ENCODE assay signal across 8 mouse cellular contexts in genomic region chr10:57794018-57794417, GRCm38 (mm10). TPM values are rescaled to one million over a fixed set of nuclear protein-coding genes. Genes with fewer than 3 reads are reported as not detected.
A peak's percentile ranks its signal among the peaks of the same experiment; 100 is the strongest.
DNase-seq lines count a peak whose midpoint lies in the region; ATAC-seq and TF ChIP-seq lines count a peak whose summit lies in the region.

Smpdl3a (plus strand) TSS chr10:57794335.

- H3K9ac ChIP-seq in midbrain, embryonic 13.5 days (replicated peaks): peak within 1 kb of the TSS; percentile 78

- DNase-seq in lung, adult 2 months: no peak
- no peak for DNase-seq in lung, postnatal 36 days
- no peak for DNase-seq in heart, adult 8-10 months (ENCODE audit: low spot score)
- DNase-seq in layer of hippocampus, postnatal 14 days (ENCODE audit: low spot score in 2 of 2): no peak
- DNase-seq in urinary bladder, postnatal 14 days (ENCODE audit: low spot score): no peak
- DNase-seq in natural killer cell, adult 2 months (ENCODE audit: low spot score in 2 of 2): no peak

- TF ChIP-seq POLR2A in lung, adult 2 months (IDR thresholded peaks at IDR 0.05; ENCODE audit: borderline replicate concordance, extremely low read depth, low read depth, low read length): no peak

- H3K27me3 ChIP-seq in midbrain, embryonic 13.5 days: 0 out of 2 replicates have a peak, but pooled peaks cover 2% of the 10 kb centered on the region

- peak within 1 kb of the TSS; percentile 51 for H3K27ac ChIP-seq in midbrain, embryonic 13.5 days

- H3K36me3 ChIP-seq in midbrain, embryonic 13.5 days: peaks cover 11% of the 10 kb centered on the region

- H3K4me2 ChIP-seq in midbrain, embryonic 13.5 days (replicated peaks): peak within 1 kb of the TSS; percentile 96

- H3K9me3 ChIP-seq in midbrain, embryonic 13.5 days: peaks cover 6% of the 10 kb centered on the region; the same call in 1 of the 2 replicates

- ATAC-seq in common myeloid progenitor, adult 5-6 weeks (replicated peaks; ENCODE audit: low read depth, poor library complexity, severe bottlenecking): no peak
- no peak for ATAC-seq in midbrain, embryonic 13.5 days

- H3K4me1 ChIP-seq in lung, adult 2 months (ENCODE audit: control insufficient read depth, insufficient read depth, low read length): peaks cover 7% of the 10 kb centered on the region; the same call in 1 of the 2 replicates
- peaks cover 20% of the 10 kb centered on the region for H3K4me1 ChIP-seq in midbrain, embryonic 13.5 days (replicated peaks)

- TF ChIP-seq CTCF in lung, adult 2 months (IDR thresholded peaks at IDR 0.05; ENCODE audit: insufficient read depth, low read length): no peak

- H3K4me3 ChIP-seq in lung, adult 2 months (replicated peaks; ENCODE audit: extremely low read depth, low read depth, low read length): peak within 1 kb of the TSS; percentile 73
- peak within 1 kb of the TSS; percentile 58 for H3K4me3 ChIP-seq in midbrain, embryonic 13.5 days (replicated peaks)

- WGBS in lung, adult 2 months: 68% methylated on average over 7 of the region's 7 CpGs
- 81% methylated on average over 7 of the region's 7 CpGs for WGBS in midbrain, embryonic 13.5 days

RNA-seq across cellular contexts. Expression of gene Smpdl3a, which starts in this region (rescaled TPM):
- polyA plus RNA-seq in lung, adult 2 months (2012; rRNA removed): 167 and 190 TPM in 2 replicates
- total RNA-seq in common myeloid progenitor, adult 5-6 weeks (2017): 17.9 and 23.8 TPM in 2 replicates
- 10 to 100 TPM; 62.0 to 66.1 (median 63.8) TPM for total RNA-seq in heart, adult 8-10 months (2022)
- 10 to 100 TPM; 31.2 to 32.6 TPM for total RNA-seq in layer of hippocampus, postnatal 14 days (2021)
- polyA plus RNA-seq in midbrain, embryonic 13.5 days (2015; fragmentation: Nextera tagmentation; extraction: Ambion mirVana): 9.6 and 14.1 TPM in 2 replicates

Comparison
In these comparisons a context has a peak if more than half of its experiments do, and no peak if none do; other contexts are left out.
1. RNA of gene Smpdl3a (polyA plus RNA-seq): 167 to 190 TPM in lung, adult 2 months; 9.6 to 14.1 TPM in midbrain, embryonic 13.5 days; every median in the first group is over 10 times any median in the second.